Mouse (Mus musculus) retina, adult 2 months (tissue): ENCODE measurements around the gene Nop2.
"Not testable (repeated sequence)": the region's sequence is repeated elsewhere in the genome, so short reads cannot be mapped to it uniquely, and the experiment has no call there.

Experiments
- DNase-seq: peaks from one replicate; pipeline ENCODE4 v3.0.0-alpha.2; 2012; ENCODE audit warnings: low read depth, low spot score

Gene Nop2

GRCm38 (mm10) chr6:125153682-125154081, 22.0 kb downstream of the Nop2 start:
- no peak for DNase-seq

- no peak for DNase-seq
These were observed 22.8 kb downstream of the Nop2 start for GRCm38 (mm10) chr6:125154550-125154949.

GRCm38 (mm10) chr6:125155262-125155661, 23.6 kb downstream of the Nop2 start:
- DNase-seq = no peak

GRCm38 (mm10) chr6:125156491-125156890, 24.8 kb downstream of the Nop2 start:
- DNase-seq = no peak

DNA sequence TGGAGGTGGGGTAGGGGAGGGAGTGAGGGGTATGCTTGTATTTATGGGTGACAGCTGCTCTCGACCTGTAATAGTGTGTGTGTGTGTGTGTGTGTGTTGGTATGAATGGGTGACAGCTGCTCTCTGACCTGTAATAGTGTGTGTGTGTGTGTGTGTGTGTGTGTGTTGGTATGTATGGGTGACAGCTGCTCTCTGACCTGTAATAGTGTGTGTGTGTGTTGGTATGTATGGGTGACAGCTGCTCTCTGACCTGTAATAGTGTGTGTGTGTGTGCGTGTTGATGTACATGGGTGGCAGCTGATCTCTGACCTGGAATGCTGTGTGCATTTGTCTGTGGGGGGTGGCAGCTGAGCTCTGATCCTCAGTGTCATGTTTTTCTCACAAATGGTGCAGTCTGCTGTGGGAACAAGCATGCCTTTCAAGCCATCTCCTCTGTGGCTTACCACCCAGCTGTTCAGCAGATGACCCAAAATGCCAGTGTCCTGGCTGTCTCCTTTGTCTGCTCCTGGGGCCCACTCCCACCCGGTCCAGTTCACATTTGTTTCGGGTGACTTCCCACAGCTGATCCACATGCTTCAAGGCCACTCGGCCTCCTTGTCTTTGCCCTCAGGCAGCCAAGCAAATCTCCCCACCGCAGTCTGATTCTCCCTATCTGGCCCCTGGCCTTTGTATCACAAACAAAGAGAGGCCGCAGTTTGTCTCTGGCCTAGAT, 25.4 kb downstream of the Nop2 start:
- no peak for DNase-seq

- no peak for DNase-seq
These were observed 27.3 kb downstream of the Nop2 start for GRCm38 (mm10) chr6:125158944-125159492.

DNA sequence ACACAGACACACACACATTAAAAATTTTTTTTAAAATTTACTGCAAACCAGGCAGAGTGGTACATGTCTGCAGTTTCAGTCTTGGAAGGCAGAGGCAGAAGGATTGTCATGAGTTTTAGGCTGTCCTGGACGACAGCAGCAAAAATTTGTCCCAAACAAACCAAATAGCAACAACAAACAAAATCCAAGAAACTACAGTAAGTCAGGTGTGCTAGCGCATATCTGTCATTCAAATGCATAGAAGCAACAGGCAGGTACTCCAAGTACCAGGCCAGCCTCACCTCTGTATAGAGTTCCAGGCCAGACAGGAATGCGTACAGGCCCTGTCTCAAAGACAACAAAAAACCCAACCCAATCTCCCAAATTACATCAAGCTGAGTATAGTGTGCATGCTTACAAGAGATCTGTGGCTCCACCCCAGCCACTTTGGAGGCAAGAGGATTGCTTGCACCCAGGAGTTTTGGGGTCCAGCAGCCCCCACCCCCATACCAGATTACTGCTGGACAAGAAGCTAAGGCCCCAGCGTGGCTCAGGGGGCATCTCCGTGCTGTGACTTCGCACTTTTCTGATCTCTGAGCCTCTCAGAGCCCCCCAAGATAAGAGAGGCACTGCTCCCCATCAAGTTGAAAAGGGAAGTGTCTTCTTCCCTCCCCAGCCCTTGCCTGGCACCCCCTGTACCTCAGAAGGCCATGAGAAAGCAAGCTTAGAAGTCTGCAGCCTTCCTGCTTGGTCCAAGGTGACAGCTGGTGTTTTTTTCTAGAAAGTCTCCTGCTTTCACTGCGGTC, 28.3 kb downstream of the Nop2 start:
- no peak for DNase-seq

- no peak for DNase-seq
These were observed 28.8 kb downstream of the Nop2 start for GRCm38 (mm10) chr6:125160558-125160853.

GRCm38 (mm10) chr6:125160854-125161760, 29.4 kb downstream of the Nop2 start:
- DNase-seq = no peak

DNA sequence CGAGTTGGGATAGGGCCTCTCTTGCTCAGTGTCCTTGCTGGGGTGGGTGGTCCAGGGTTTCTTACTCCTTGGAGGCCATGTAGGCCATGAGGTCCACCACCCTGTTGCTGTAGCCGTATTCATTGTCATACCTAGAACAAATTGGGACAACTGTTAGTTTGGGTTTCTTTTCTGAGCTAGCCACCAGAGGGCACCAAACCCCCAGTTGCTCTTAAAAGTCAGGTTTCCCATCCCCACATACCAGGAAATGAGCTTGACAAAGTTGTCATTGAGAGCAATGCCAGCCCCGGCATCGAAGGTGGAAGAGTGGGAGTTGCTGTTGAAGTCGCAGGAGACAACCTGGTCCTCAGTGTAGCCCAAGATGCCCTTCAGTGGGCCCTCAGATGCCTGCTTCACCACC, 30.3 kb downstream of the Nop2 start:
- not testable (repeated sequence) for DNase-seq

- DNase-seq = not testable (repeated sequence)
These were observed 31.1 kb downstream of the Nop2 start for GRCm38 (mm10) chr6:125162615-125163305.

DNA sequence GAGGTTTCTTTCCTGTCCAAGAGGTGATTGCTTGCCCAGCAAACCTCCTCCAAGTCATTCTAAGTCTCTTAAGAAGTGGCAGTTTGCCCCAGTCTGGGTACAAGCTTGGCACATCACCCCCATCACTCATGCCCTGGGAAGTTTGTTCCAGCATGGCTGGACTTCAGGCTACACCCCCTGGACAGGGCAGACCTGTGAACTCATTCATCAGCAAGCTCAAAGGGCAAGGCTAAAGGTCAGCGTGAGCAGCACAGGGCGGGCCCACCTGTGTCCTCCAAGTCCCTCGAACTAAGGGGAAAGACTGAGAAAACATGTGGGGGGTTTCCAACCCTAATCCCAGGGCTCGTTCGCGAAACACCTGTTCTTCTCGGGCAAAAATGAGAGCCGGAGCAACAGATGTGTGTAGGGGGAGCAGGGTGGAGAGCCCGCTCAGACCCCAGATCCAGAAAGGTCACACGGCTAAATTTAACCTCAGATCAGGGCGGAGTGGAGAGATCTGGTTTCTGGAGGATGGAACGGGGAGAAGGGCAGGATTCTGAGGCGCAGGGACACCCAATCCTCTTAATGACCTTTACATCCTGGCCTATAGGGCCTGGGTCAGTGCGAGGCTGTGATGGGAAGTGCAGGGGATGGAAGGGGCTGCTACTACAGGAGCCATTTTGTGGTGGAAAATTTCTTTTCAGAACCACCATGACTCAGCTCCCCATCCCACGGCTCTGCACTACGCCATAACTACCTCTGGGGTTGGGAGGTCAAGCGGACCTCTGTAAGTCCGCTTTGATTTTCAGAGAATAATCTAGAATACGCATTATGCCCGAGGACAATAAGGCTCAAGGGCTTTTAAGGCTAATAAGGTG, 32.3 kb downstream of the Nop2 start:
- DNase-seq = no peak

DNA sequence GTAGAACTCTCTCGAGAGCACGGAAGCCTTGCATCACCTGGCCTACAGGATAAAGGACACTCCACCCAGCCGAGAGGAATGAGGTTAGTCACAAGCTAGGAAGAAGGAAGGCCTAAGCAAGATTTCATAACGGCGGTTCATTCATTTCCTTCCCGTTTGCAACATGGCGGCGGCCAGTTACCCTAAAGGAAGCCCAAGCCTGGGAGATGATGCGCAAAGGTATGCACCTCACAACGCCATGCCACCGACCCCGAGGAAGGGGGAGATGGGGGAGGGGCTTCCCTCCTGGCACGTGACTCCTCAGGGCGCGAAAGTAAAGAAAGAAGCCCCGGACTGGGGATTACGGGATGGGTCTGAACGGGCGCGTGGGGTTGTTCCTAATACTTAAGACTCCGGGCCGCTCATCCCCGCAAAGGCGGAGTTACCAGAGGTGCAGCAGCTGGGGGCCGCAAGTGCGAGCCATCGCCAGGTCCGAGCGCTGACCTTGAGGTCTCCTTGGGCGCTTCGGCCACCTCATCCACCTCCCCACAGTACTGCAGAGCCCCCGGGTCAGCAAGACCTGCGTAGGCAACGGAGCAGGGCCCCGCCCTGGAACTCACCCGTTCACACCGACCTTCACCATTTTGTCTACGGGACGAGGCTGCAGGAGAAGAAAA, 33.1 kb downstream of the Nop2 start:
- no peak for DNase-seq

DNA sequence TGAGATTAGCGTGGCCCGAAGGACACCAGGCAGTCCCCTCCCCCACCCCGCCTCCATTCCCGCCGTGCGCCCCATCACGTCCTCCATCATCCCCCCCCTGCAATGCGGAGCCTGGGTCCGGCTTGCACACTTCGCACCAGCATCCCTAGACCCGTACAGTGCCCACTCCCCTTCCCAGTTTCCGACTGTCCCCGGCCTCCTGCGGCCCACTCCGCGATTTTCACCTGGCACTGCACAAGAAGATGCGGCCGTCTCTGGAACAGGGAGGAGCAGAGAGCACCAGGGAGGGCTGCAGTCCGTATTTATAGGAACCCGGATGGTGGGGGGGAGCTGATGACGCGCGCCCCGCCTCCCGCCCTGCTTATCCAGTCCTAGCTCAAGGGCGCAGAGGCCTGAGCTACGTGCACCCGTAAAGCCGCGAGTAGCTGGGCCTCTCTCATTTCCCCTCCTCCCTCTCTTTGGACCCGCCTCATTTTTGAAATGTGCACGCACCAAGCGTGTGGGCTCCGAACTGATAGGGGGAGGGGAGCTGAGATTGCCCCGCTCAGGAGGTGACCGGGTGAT, 33.7 kb downstream of the Nop2 start:
- peak; percentile 96 for DNase-seq

DNA sequence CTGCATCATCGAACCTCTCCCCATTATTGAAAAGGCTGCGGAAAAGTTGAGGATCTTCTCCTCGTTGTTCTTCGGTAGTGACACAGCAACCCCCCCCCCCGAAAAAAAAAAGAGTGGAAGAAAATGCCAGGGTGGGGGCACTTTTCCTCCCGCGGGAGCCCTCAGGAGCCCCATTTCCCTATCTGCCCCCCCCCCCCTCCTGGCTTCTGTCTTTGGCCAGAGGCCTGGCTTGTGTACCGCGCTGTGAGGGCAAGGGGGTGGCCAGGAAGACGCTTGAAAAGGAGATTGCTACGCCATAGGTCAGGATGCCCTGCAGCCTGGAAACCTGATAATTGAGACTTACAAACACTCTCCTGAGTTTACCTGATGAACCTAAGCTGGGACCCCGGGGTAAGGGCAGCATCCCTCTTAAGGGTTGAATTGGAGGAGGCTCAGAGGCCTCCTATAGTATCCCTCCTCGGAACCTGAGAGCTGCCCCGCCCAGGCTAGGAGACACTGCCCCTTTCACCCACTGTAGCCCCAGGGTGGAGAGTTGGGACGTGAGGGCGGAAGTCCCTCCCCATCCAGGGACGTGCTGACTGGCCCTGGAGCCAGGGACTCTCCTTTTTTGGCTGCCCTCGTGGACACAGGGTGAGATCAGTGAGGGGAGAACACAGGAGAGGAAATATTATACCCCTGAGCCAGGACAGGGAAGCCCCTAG, 34.5 kb downstream of the Nop2 start, which contains the start of gene Gapdh:
Gapdh (minus strand) TSS at position 417 of the 701 bp plus-strand sequence.
- DNase-seq = no peak

DNA sequence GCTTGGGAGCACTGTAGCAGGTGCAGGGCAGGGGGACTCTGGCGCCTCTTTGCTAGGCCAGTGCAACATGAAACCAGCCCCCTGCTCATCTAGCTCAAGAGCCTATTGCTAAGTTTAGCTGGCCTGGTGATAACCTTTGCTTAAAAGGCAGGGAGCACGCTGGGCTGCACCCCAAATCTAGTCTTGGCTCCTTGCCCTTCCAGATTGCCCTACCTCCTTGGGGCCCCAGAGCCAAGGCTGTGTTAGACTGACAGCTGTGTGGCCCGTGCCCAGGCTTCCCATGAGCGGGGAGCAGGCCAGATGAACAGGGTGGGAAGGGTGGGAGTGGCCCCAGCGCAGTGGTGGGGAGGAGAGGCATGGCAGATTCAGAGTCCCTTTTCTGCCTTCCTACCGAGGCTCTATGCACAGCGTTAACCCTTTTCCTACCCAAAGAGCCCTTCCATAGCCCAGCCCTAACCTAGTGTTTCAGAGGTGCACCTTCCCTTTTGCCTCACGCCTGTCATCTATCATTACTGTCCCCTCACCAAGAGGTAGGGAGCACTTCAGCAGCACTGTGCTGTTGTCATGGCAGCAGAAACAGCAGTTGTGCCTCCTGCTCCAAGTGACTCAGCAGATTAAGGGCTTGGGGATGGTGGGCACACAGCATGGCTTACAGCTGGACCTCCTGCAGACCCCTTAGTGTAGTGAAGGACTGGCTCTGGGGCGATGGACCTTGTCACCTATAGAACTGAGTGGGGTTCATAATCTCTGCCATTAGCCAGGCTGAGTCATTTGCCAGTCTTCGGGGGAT, 35.3 kb downstream of the Nop2 start:
- DNase-seq = no peak

GRCm38 (mm10) chr6:125168086-125168485, 36.4 kb downstream of the Nop2 start:
- no peak for DNase-seq

DNA sequence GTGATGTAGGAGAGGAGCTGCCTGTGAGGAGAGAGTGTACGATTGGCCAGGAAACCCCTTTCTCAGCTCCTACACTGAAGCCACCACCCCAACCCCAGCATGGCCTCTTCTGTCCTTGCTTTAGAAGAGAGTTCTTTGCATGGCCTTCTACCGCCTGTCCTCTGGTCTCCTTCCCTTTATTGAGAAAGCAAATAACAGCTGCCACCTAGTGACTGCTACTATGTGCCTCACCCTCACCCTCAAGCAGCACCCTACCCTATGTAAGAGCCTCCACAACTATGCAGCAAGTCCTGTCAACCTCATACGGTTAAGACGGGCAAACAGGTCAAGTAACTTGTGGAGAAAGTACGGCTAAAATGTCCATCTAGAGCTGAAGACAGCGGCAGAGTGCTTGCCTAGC, 38.5 kb downstream of the Nop2 start:
- no peak for DNase-seq
